Mouse (Mus musculus) kidney, postnatal 0 days (tissue): ENCODE results near the gene Rgs7. TPM values are rescaled to one million over a fixed set of nuclear protein-coding genes. Genes with fewer than 3 reads are reported as not detected.

Experiments
- ATAC-seq: fragments of 200-750 bp; cut with Nextera tagmentation; replicated peaks from 2 replicates; pipeline ENCODE4 v1.8.0; 2017; ENCODE audit warnings: low read depth, moderate number of reproducible peaks, moderate TSS enrichment, moderate library complexity; ENCODE audit not compliant: low FRiP score
- DNase-seq: peaks from one replicate; pipeline ENCODE4 v3.0.0-alpha.2; 2016; ENCODE audit warnings: low spot score
- H3K27ac ChIP-seq: fragments of 300-500 bp; sonication (generic); 2 replicates; pipeline ENCODE4 v1.5.1; 2014; ENCODE audit warnings: mild to moderate bottlenecking
- H3K27me3 ChIP-seq: fragments of 300-500 bp; sonication (generic); 2 replicates; pipeline ENCODE4 v1.6.1; 2014; ENCODE audit warnings: low read length, mixed read lengths; ENCODE audit not compliant: insufficient read depth
- H3K36me3 ChIP-seq: fragments of 300-500 bp; sonication (generic); 2 replicates; pipeline ENCODE4 v1.6.1; 2014; ENCODE audit warnings: low read length, mixed read lengths; ENCODE audit not compliant: insufficient read depth
- H3K4me1 ChIP-seq: fragments of 300-500 bp; sonication (generic); replicated peaks from 2 replicates; pipeline ENCODE4 v1.6.1; 2014; ENCODE audit warnings: antibody characterized with exemption, low read length, mixed read lengths; ENCODE audit not compliant: insufficient read depth
- H3K4me2 ChIP-seq: fragments of 300-500 bp; sonication (generic); 2 replicates; pipeline ENCODE4 v1.6.1; 2014; ENCODE audit warnings: mild to moderate bottlenecking, low read length, moderate library complexity, mixed read lengths
- H3K4me3 ChIP-seq: fragments of 300-500 bp; sonication (generic); replicated peaks from 2 replicates; pipeline ENCODE4 v1.5.1; 2014; ENCODE audit warnings: low read depth, low read length
- H3K9ac ChIP-seq: fragments of 300-500 bp; sonication (generic); 2 replicates; pipeline ENCODE4 v1.6.1; 2014; ENCODE audit warnings: low read depth, low read length
- H3K9me3 ChIP-seq: fragments of 300-500 bp; sonication (generic); replicated peaks from 2 replicates; pipeline ENCODE4 v1.6.1; 2016; ENCODE audit warnings: low read length, inconsistent platforms, mixed read lengths
- CTCF ChIP-seq: IDR thresholded peaks from 2 replicates; pipeline ENCODE4 v1.5.1; 2016; ENCODE audit warnings: antibody characterized with exemption, low read depth, mild to moderate bottlenecking, moderate library complexity
- WGBS: fragments of 180-500 bp; shearing (Covaris S2); extraction: QIAGEN DNeasy Blood & Tissue Kit; methylation state at CpG from one replicate; pipeline ENCODE4 v1.1.7; 2014; 5-methylcytosine and 5-hydroxymethylcytosine counted together
- polyA plus RNA-seq: library from polyadenylated mRNA; unstranded; fragments of >200 nt; fragmentation: Nextera tagmentation; extraction: Ambion mirVana; gene quantifications from 2 replicates; pipeline ENCODE4 v1.2.1, GENCODE M21; 2015

Rgs7 gene
- polyA plus RNA-seq, 1 experiment from 2014 or later, result 0.53 TPM

- no peaks in the 10 kb centered on the region for H3K4me1 ChIP-seq
- no peaks in the 10 kb centered on the region for H3K36me3 ChIP-seq
- no peak overlapping the region for H3K27ac ChIP-seq
- DNase-seq (no peak), ATAC-seq (no peak)
- no peaks in the 10 kb centered on the region for H3K9me3 ChIP-seq
- no peaks in the 10 kb centered on the region for H3K27me3 ChIP-seq
- no peak for TF ChIP-seq CTCF
- 93% methylated on average over 3 of the region's 3 CpGs for WGBS
- H3K9ac ChIP-seq, result no peak overlapping the region
- no peak overlapping the region for H3K4me2 ChIP-seq
- H3K4me3 ChIP-seq, result no peak overlapping the region
Observed at GRCm38 (mm10) chr1:175124416-175124815, 367.9 kb downstream of the Rgs7 start.

- Histone ChIP-seq H3K9ac (no peak overlapping the region), H3K27me3 (no peaks in the 10 kb centered on the region), H3K4me1 (no peaks in the 10 kb centered on the region), H3K36me3 (no peaks in the 10 kb centered on the region), H3K4me2 (no peak overlapping the region), H3K4me3 (no peak overlapping the region), H3K9me3 (no peaks in the 10 kb centered on the region), H3K27ac (no peak overlapping the region)
- TF ChIP-seq CTCF, result peak; percentile 68
- DNase-seq (peak; percentile 25), ATAC-seq (peak; percentile 74; the same call in 1 of the 2 replicates)
- 69% methylated on average over 4 of the region's 4 CpGs for WGBS
Observed at GRCm38 (mm10) chr1:175118904-175119555, 373.3 kb downstream of the Rgs7 start.

GRCm38 (mm10) chr1:175108270-175108860 is 383.9 kb downstream of the Rgs7 start:
- Histone ChIP-seq H3K4me3 (no peak overlapping the region), H3K4me1 (no peaks in the 10 kb centered on the region), H3K4me2 (no peak overlapping the region), H3K9me3 (no peaks in the 10 kb centered on the region), H3K27me3 (no peaks in the 10 kb centered on the region), H3K27ac (no peak overlapping the region), H3K36me3 (no peaks in the 10 kb centered on the region), H3K9ac (no peak overlapping the region)
- DNase-seq (no peak), ATAC-seq (no peak)
- TF ChIP-seq CTCF, result no peak
- 75% methylated on average over 1 of the region's 1 CpGs for WGBS

GRCm38 (mm10) chr1:175106315-175106714 is 386.0 kb downstream of the Rgs7 start:
- Histone ChIP-seq H3K4me2 (no peak overlapping the region), H3K27ac (no peak overlapping the region), H3K9ac (no peak overlapping the region), H3K9me3 (no peaks in the 10 kb centered on the region), H3K36me3 (no peaks in the 10 kb centered on the region), H3K27me3 (no peaks in the 10 kb centered on the region), H3K4me3 (no peak overlapping the region), H3K4me1 (no peaks in the 10 kb centered on the region)
- WGBS, result 47% methylated on average over 1 of the region's 1 CpGs
- no peak for TF ChIP-seq CTCF
- DNase-seq (no peak), ATAC-seq (no peak)

- 84% methylated on average over 5 of the region's 5 CpGs for WGBS
- Histone ChIP-seq H3K27ac (no peak overlapping the region), H3K4me1 (no peaks in the 10 kb centered on the region), H3K27me3 (no peaks in the 10 kb centered on the region), H3K36me3 (no peaks in the 10 kb centered on the region), H3K4me3 (no peak overlapping the region), H3K9me3 (no peaks in the 10 kb centered on the region), H3K9ac (no peak overlapping the region), H3K4me2 (no peak overlapping the region)
- no peak for TF ChIP-seq CTCF
- no peak for ATAC-seq
- DNase-seq, result no peak
Observed at GRCm38 (mm10) chr1:175105426-175105825, 386.9 kb downstream of the Rgs7 start.

- Histone ChIP-seq H3K4me1 (no peaks in the 10 kb centered on the region), H3K9me3 (no peaks in the 10 kb centered on the region), H3K4me2 (no peak overlapping the region), H3K36me3 (no peaks in the 10 kb centered on the region), H3K4me3 (no peak overlapping the region), H3K9ac (no peak overlapping the region), H3K27ac (no peak overlapping the region), H3K27me3 (no peaks in the 10 kb centered on the region)
- DNase-seq (no peak), ATAC-seq (no peak)
- 57% methylated on average over 3 of the region's 3 CpGs for WGBS
- TF ChIP-seq CTCF, result no peak
Observed at GRCm38 (mm10) chr1:175097014-175097413, 395.3 kb downstream of the Rgs7 start.
